Mouse (Mus musculus) small intestine, adult 2 months (tissue): ENCODE results near the gene Lipa. TPM values are rescaled to one million over a fixed set of nuclear protein-coding genes. Genes with fewer than 3 reads are reported as not detected.

Experiments
- H3K27ac ChIP-seq: fragments of 200-500 bp; 2 replicates; pipeline ENCODE4 v1.5.1; 2012; ENCODE audit warnings: low read depth, low read length, control low read depth, inconsistent platforms; ENCODE audit not compliant: insufficient read depth
- H3K27me3 ChIP-seq: fragments of 200-500 bp; 2 replicates; pipeline ENCODE4 v1.6.1; 2012; ENCODE audit warnings: mild to moderate bottlenecking, moderate library complexity, low read length, inconsistent platforms; ENCODE audit not compliant: control insufficient read depth, insufficient read depth
- H3K36me3 ChIP-seq: fragments of 200-500 bp; 2 replicates; pipeline ENCODE4 v1.6.1; 2012; ENCODE audit warnings: mild to moderate bottlenecking, low read length, control low read depth, inconsistent platforms; ENCODE audit not compliant: control insufficient read depth, insufficient read depth
- H3K4me1 ChIP-seq: fragments of 200-500 bp; 2 replicates; pipeline ENCODE4 v1.6.1; 2012; ENCODE audit warnings: low read length, inconsistent platforms, mixed read lengths; ENCODE audit not compliant: control insufficient read depth, insufficient read depth, insufficient read length
- H3K4me3 ChIP-seq: fragments of 200-500 bp; 2 replicates; pipeline ENCODE4 v1.5.1; 2012; ENCODE audit warnings: low read depth, mild to moderate bottlenecking, control low read depth, inconsistent platforms, low read length, moderate library complexity
- CTCF ChIP-seq: fragments of 200-500 bp; IDR thresholded peaks from 2 replicates; pipeline ENCODE4 v1.5.1; 2012; ENCODE audit warnings: low read depth, mild to moderate bottlenecking, control low read depth, inconsistent platforms, low read length, moderate library complexity, mixed read lengths; ENCODE audit not compliant: insufficient replicate concordance, insufficient read length; ENCODE audit errors: extremely low read depth
- POLR2A ChIP-seq: fragments of 200-500 bp; IDR thresholded peaks from 2 replicates; pipeline ENCODE4 v1.6.1; 2012; ENCODE audit warnings: low read depth, mild to moderate bottlenecking, control low read depth, inconsistent platforms, low read length, moderate library complexity
- WGBS: fragments of 180-500 bp; shearing (Covaris S2); methylation state at CpG from one replicate; pipeline ENCODE4 v1.1.7; 2018; 5-methylcytosine and 5-hydroxymethylcytosine counted together
- polyA plus RNA-seq: library from polyadenylated mRNA; depleted of rRNA; stranded (reverse); fragments of >200 nt; gene quantifications from 2 replicates; pipeline ENCODE4 v1.2.3, GENCODE M21; 2012

Lipa gene
- polyA plus RNA-seq, 1 experiment = 21.7 TPM

- Histone ChIP-seq H3K4me1 (no peaks in the 10 kb centered on the region), H3K27ac (no peak overlapping the region), H3K27me3 (no peaks in the 10 kb centered on the region), H3K36me3 (no peaks in the 10 kb centered on the region), H3K4me3 (no peak overlapping the region)
- TF ChIP-seq POLR2A = no peak
Measured at GRCm38 (mm10) chr19:34562556-34562955, 35.3 kb upstream of the Lipa start.

- WGBS = 29% methylated on average over 3 of the region's 3 CpGs
- H3K4me3 ChIP-seq = no peak overlapping the region
- H3K27ac ChIP-seq = no peak overlapping the region
- no peaks in the 10 kb centered on the region for H3K36me3 ChIP-seq
- H3K4me1 ChIP-seq = peaks cover 21% of the 10 kb centered on the region; the same call in 1 of the 2 replicates
- no peaks in the 10 kb centered on the region for H3K27me3 ChIP-seq
- no peak for TF ChIP-seq CTCF
- TF ChIP-seq POLR2A = no peak
Measured at GRCm38 (mm10) chr19:34556621-34557020, 29.3 kb upstream of the Lipa start.

GRCm38 (mm10) chr19:34554061-34554460 is 26.8 kb upstream of the Lipa start:
- Histone ChIP-seq H3K27ac (peak overlapping the region; percentile 88), H3K4me1 (peaks cover 22% of the 10 kb centered on the region; the same call in 1 of the 2 replicates), H3K36me3 (no peaks in the 10 kb centered on the region), H3K4me3 (no peak overlapping the region), H3K27me3 (no peaks in the 10 kb centered on the region)
- TF ChIP-seq CTCF (no peak), POLR2A (no peak)

GRCm38 (mm10) chr19:34553522-34553921 is 26.2 kb upstream of the Lipa start:
- WGBS = 13% methylated on average over 3 of the region's 3 CpGs
- peak overlapping the region; percentile 91 for H3K27ac ChIP-seq
- peaks cover 22% of the 10 kb centered on the region; the same call in 1 of the 2 replicates for H3K4me1 ChIP-seq
- TF ChIP-seq POLR2A (no peak), CTCF (no peak)
- no peaks in the 10 kb centered on the region for H3K36me3 ChIP-seq
- no peaks in the 10 kb centered on the region for H3K27me3 ChIP-seq
- no peak overlapping the region; the same call in 1 of the 2 replicates for H3K4me3 ChIP-seq

GRCm38 (mm10) chr19:34553021-34553420 is 25.7 kb upstream of the Lipa start:
- H3K27ac ChIP-seq = peak overlapping the region; percentile 91
- no peaks in the 10 kb centered on the region for H3K27me3 ChIP-seq
- H3K36me3 ChIP-seq = no peaks in the 10 kb centered on the region
- TF ChIP-seq POLR2A (no peak), CTCF (no peak)
- peaks cover 22% of the 10 kb centered on the region; the same call in 1 of the 2 replicates for H3K4me1 ChIP-seq
- H3K4me3 ChIP-seq = peak overlapping the region; percentile 0; the same call in 1 of the 2 replicates
- 36% methylated on average over 6 of the region's 6 CpGs for WGBS

GRCm38 (mm10) chr19:34551981-34552380 is 24.7 kb upstream of the Lipa start:
- H3K36me3 ChIP-seq = no peaks in the 10 kb centered on the region
- H3K27me3 ChIP-seq = no peaks in the 10 kb centered on the region
- peak overlapping the region; percentile 45 for H3K27ac ChIP-seq
- 29% methylated on average over 5 of the region's 5 CpGs for WGBS
- H3K4me3 ChIP-seq = no peak overlapping the region
- TF ChIP-seq CTCF (no peak), POLR2A (no peak)
- H3K4me1 ChIP-seq = peaks cover 22% of the 10 kb centered on the region; the same call in 1 of the 2 replicates

- WGBS = 2% methylated on average over 22 of the region's 22 CpGs
Measured at GRCm38 (mm10) chr19:34550534-34551223, 23.4 kb upstream of the Lipa start, which contains the start of gene Ifit2. TSS of gene Ifit2 (plus strand) at chr19:34550694.

GRCm38 (mm10) chr19:34550205-34550533 is 22.9 kb upstream of the Lipa start:
- no peak for TF ChIP-seq CTCF
- H3K36me3 ChIP-seq = no peaks in the 10 kb centered on the region
- H3K4me1 ChIP-seq = peaks cover 15% of the 10 kb centered on the region; the same call in 1 of the 2 replicates
- 27% methylated on average over 4 of the region's 4 CpGs for WGBS
- peak overlapping the region; percentile 17; the same call in 1 of the 2 replicates for H3K27ac ChIP-seq
- H3K27me3 ChIP-seq = no peaks in the 10 kb centered on the region
- H3K4me3 ChIP-seq = peak overlapping the region; percentile 63; the same call in 1 of the 2 replicates

More at GRCm38 (mm10) chr19:34550534-34551223, 23.4 kb upstream of the Lipa start, which contains the start of gene Ifit2:
- peak within 1 kb of the TSS; percentile 17 for H3K27ac ChIP-seq
- peaks cover 18% of the 10 kb centered on the region; the same call in 1 of the 2 replicates for H3K4me1 ChIP-seq
- H3K4me3 ChIP-seq = peak within 1 kb of the TSS; percentile 63
- no peak; the same call in 1 of the 2 replicates for TF ChIP-seq POLR2A
- TF ChIP-seq CTCF = peak; percentile 75; the same call in 1 of the 2 replicates
- no peaks in the 10 kb centered on the region for H3K27me3 ChIP-seq
- no peaks in the 10 kb centered on the region for H3K36me3 ChIP-seq
